Mouse (Mus musculus): ENCODE results near the gene Impg2.

Gene Impg2

DNA sequence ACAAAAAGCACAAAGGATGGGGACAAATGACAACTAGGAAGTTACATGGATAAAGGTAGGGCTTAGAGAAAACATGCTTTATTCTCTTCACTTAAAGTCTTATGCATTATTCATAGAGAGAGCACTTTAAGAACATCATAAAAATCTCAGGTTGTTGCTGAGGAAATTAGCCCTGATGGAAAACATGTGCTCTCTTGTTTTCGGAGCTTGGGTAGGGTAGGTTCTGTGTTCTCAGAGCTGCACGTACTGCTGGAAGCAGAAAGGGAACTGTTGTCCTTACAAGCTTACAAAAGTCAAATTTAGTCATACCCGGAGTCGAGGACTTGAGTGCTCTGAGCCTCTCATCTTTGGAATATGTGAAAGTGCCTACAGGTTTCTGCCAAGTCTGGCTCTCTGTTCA lies 98.9 kb downstream of the Impg2 start:
- DNase-seq: no peak

DNA sequence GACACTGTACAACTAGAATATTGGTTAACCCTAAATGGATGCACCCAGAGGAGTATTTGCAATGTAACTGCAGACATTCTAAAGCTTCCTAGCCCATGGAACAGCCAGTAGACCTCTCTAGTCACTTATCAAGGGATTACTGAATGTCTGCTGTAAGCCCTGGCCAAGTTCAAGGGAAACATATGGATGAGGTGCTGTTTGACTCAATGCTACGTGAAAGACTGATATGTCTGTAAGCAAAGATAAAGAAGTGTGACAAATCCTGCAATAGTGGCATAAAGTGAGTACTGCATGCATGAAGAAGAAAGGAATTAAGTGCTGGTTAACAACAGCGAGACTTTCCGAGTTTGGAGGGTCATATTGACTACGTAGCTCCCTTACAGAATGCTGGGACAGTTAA lies 100.1 kb downstream of the Impg2 start:
- no peak for DNase-seq

DNA sequence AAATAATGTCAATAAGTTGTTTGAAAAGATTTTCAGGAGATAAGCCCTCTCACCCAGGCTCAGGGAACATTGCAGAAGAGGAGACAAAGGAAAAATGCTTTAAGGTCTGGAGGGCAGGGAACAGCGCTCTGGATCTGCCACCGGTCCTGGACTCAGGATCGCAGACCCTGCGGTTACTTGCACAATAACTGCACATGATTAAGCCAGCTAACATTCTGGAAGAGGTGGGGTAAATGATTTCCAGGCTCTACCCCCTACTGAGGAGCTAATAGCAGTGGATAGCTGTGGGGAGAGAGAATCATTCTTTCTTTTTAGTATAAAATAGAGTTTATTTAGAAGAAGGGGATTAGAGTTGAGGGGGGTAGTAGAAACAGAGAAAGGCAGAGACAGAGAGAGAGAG lies 103.5 kb downstream of the Impg2 start:
- DNase-seq: no peak

DNA sequence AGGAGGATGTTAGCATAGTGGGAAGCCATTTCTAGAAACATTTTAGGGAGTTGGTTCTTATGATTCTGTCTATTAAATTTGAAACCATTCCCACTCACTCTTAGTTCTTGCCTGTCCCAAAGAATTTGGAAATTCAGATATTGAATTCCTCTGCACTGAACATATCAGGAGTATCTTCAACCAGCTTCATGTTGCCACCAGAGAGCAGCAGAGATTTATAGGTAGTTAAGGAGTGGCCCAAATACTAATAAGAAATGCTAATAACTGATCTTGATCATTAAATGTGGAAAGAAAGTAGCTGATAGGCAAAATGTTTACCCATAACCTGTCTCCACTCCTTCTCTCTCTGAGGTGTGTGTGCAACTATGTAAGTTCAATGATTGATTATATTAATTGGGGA lies 107.2 kb downstream of the Impg2 start:
- no peak for DNase-seq

Data from thymus, adult 18-20 months (tissue).